Mouse (Mus musculus) testis, postnatal 10 days (tissue): ENCODE data around the gene 2010109A12Rik.

Experiments used
- DNase-seq: peaks from one replicate; pipeline ENCODE4 v3.0.0; 2021; ENCODE audit warnings: low spot score

The 2010109A12Rik gene

GRCm38 (mm10) chr5:93229527-93229926, 23.2 kb downstream of the 2010109A12Rik start:
- DNase-seq = no peak

GRCm38 (mm10) chr5:93231721-93232120, 25.4 kb downstream of the 2010109A12Rik start:
- no peak for DNase-seq

- no peak for DNase-seq
These were observed 26.5 kb downstream of the 2010109A12Rik start for GRCm38 (mm10) chr5:93232838-93233237.

- no peak for DNase-seq
These were observed 27.8 kb downstream of the 2010109A12Rik start for GRCm38 (mm10) chr5:93234130-93234529.

GRCm38 (mm10) chr5:93234605-93235004, 28.3 kb downstream of the 2010109A12Rik start:
- no peak for DNase-seq

- no peak for DNase-seq
These were observed 29.6 kb downstream of the 2010109A12Rik start for GRCm38 (mm10) chr5:93235888-93236287.

GRCm38 (mm10) chr5:93236541-93236940, 30.2 kb downstream of the 2010109A12Rik start:
- DNase-seq = no peak

GRCm38 (mm10) chr5:93239590-93240544, 33.5 kb downstream of the 2010109A12Rik start:
- no peak for DNase-seq

- DNase-seq = no peak
These were observed 39.0 kb downstream of the 2010109A12Rik start for GRCm38 (mm10) chr5:93245280-93245679.

GRCm38 (mm10) chr5:93249940-93250578, 43.7 kb downstream of the 2010109A12Rik start:
- no peak for DNase-seq

- DNase-seq = no peak
These were observed 44.9 kb downstream of the 2010109A12Rik start for GRCm38 (mm10) chr5:93251001-93251760.

GRCm38 (mm10) chr5:93255759-93256265, 49.5 kb downstream of the 2010109A12Rik start:
- DNase-seq = no peak

- no peak for DNase-seq
These were observed 50.6 kb downstream of the 2010109A12Rik start for GRCm38 (mm10) chr5:93256820-93257405.

- DNase-seq = no peak
These were observed 53.0 kb downstream of the 2010109A12Rik start for GRCm38 (mm10) chr5:93259349-93259748.

GRCm38 (mm10) chr5:93260983-93261382, 54.7 kb downstream of the 2010109A12Rik start:
- no peak for DNase-seq

GRCm38 (mm10) chr5:93262751-93263150, 56.4 kb downstream of the 2010109A12Rik start:
- DNase-seq = no peak
